Mouse (Mus musculus): Measurements from ENCODE around the gene Srgap1. TPM values are rescaled to one million over a fixed set of nuclear protein-coding genes. Genes with fewer than 3 reads are reported as not detected.

The Srgap1 gene
- total RNA-seq, 2 experiments from 2014 or later: 33.5 to 36.2 TPM

DNA sequence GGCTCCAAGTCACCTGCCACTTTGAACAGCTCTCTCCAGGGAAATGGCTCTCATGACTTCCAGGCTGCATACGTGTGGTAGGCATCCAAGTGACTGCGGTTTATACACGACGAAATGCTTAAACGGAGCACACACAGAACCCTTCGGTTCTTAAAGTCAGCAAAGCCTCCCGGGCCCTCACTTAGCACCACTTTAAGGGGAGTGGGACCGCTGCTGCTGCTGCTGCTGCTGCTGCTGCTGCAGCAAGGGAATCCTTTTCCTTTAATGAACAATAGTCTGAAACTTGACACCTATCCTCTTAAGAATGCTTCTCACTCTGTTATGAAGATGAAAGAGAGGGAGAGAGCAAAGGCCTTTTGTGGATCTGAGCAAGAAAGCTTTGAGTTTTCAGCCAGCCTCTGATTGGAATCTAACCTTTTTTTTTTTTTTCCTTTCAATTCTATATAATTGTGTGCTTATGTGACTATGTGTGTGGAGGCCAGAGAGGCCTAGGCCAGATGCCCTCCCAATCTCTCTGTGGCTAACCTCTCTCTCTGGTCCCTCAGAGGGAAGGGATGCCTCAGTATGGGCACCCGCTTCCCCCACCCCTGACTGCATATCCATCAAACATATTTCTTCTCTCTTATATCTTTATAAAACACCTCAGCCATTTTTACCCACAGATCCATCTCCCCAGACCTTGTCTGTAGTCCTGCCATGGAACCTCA, 161.4 kb downstream of the Srgap1 start:
- no peak for DNase-seq (ENCODE audit: low spot score in 2 of 2)

DNA sequence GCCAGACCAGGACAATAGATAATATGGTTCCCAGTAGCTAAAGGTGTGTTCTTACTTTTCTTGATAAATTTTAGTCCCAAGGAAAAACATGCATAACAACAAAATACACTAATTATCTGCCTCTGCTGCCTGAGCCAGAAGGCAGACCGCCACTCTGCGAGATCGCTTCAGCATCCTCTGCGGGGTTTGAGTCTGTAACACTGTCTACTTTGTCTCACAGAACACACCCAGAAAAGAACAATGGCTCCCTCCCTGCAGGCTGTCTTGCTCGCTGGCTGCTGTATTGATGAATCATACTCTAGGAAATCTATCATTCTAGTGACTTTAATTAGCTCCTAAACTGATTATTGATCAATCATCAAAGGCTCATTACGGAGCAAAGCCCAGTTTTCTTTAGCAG, 164.7 kb downstream of the Srgap1 start:
- DNase-seq (ENCODE audit: low spot score in 2 of 2): no peak

DNA sequence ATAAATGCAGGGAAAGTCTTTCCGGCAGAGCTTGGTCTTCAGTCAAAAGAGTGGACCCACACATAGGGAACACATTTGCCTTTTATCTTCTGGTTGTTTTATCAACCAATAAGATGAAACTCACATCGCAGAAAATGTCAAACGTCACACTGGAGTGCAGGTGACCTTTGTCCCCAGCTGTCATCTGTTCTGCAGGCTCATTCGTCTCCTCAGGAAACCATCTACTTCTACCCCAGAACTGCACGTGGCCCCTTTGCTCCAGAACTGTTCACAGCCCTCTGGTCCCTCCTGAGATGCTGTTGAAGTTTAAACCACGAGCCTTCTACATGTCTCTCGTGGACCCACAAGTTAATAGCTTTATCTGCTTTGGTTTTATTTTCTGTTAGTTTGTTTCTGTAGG, 168.3 kb downstream of the Srgap1 start:
- no peak for DNase-seq (ENCODE audit: low spot score in 2 of 2)

DNA sequence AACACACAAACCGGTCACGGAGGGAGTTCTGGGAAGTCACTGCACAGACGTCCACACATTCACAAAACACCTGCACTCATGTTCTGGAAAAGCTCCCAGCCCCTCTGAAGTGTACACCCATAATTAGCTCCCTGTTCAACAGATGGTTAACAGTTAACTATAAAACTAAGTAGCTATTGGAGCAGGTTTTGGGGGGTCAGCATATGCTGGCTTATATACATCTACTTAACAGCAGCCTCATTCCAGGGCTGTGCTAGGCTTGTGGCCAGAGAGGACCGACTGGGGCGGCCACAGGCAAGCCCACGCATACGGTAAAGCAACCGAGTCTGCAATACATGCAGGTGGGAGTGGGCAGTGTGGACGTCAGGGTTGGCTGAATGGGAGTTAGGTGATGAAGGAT, 169.2 kb downstream of the Srgap1 start:
- DNase-seq (ENCODE audit: low spot score in 2 of 2): no peak

DNA sequence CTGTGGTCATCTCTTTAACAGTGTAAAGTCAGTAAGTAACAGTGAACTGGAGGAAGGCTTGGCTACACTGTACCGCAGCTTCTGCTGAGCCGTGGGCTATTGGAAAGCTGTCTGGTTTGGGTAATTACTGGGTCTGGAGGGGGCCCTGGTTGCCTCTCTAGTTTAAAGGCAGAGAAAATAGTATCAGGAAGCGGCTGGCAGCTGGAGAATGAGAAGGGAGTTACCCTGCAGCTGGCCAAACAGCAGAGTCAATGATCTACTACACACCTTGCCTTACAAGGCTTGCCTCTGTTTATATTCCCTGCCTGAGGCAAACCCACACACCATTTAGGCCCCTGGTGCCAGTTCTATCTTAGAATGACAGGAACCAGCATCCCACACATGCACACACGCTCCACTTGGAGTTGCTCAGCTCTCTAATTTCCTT, 174.0 kb downstream of the Srgap1 start:
- DNase-seq (ENCODE audit: low spot score in 2 of 2): no peak

DNA sequence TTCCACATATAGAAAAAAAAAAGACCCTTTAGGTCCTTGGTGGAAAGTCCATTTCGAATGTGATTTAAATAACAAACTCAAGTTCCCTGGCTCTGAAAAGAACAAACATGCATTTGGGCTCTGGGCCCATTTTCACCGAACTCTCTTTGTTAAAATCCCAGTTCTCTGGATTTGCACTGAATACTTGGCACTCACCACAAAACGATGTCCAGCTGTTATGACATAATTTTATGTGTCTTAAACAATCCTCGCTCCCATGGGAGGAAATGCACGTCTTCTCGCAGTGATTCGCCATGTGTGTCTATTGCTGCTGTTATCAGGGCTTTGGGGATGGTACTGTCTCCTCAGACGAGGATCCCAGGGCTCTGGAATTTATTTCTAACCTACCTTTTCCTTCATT, 177.2 kb downstream of the Srgap1 start:
- no peak for DNase-seq (ENCODE audit: low spot score in 2 of 2)

DNA sequence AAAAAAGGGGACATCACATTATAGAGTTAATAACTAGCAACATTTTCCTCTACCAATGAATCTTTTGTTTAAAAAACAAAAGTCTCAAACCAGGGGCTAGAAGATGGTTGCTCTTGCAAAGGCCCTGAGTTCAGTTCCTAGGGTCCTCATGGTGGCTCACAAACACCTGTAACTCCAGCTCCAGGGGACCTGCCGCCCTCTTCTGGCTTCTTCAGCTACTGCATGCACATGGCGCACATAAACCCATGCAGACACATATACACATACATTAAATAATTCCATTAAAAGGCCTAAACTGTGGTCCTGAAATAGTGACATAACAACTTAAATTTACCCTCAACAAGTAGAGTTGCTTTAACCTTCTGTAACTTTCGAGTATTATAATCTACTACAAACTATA, 178.9 kb downstream of the Srgap1 start:
- DNase-seq (ENCODE audit: low spot score in 2 of 2): no peak

DNA sequence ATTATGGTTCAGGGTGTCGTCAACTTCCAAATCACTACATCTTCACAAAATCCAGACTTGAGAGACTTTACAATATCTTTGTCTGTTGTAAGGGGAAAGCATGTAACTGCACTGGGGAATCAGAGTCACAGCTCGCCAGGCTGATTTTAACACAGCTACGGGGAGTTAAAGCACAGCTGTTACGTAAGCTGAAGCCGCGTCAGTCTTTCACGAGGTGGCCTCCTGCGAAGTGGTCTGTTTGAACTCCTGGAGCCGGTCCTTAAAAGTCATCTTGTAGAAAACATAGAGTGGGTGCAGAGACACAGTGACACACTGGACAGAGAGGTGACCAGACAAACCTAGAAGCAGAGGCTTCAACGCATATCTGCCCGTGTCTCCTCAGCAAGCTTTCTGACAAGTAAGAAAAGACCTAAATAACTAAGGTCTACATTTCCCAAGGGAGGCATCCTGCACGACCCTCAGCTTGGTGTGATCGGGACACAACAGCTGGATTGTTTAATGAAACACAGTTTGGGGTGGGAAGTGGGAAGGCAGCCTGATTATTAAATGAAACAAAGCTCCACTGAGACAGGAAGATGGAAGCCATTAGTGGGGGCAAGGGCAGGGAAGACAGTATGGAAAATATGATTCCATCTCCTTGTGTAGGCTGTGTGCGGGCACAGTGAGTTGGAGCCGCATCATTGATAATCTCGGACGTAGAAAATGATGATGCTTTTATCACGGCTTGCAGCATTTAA, 181.4 kb downstream of the Srgap1 start:
- no peak for DNase-seq (ENCODE audit: low spot score in 2 of 2)

DNA sequence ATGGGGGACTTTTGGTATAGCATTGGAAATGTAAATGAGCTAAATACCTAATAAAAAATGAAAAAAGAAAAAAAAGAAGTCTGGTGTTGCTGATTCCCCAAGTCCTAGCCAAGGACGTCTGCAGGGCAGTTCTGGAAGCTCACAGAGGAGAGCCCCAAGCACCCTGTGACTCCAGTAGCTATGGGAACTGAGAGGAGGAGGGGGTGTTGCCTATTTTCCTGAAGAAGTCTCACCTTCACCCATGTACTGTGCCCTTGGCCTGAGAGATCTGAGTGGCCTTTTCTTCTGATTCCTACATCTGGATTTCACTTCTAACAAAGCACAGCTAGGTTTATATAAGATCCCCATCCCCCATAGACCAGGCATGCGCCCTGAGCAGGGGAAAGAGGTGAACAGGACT, 186.2 kb downstream of the Srgap1 start:
- DNase-seq (ENCODE audit: low spot score in 2 of 2): no peak

DNA sequence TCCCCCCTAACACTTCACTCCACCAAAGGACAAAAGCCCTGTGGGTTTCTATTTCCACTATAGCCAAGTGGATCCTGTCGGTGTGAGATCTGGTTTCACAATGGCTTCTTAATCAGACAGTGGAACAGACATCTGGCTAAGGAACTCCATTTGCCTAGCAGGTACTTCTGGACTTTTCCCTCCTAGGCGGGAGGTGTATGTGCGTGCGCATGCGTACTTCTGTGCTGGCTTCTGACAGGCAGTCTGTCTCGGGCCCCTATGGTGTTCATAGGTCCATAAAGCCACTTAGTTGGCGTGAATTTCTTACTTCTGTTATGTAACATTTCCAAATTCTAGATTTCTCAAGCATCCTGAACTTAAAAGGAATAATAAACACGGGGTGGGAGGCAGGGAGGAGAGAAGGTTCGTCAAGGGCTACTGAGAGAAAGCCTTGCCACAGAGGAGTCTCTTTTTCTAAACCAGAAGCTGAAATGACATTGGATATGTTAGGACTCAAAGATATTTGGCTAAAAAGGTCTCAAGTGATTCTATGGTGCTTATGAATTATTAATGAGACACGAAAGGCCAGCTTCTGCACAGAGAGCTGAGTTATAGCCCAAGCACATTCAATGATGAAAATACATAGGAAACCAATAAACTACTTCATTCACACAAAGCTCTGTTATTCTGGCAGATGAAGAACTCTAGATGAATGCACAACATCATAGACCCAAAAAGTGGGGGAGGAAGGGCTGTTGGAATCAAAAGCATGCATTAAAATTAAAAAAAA, 187.1 kb downstream of the Srgap1 start:
- no peak for DNase-seq (ENCODE audit: low spot score in 2 of 2)

DNA sequence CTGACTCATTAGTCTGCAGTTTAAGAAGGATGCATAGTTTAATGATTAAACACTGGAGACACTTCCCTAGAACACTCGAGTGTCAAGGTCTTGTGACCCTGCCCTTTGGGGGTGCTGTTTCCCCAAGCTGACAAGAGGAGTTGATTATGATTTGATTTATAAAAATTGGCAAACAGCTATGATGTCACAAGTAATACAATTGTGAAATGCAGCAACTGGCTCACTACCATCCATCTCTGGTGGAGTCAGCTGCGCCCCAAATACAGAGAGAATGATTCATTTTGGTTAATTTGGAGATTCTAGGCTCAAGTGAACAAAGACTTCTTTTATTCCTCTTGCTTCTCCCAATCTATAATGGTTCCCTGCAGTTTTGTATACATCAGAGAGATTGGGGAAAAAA, 188.2 kb downstream of the Srgap1 start:
- no peak for DNase-seq (ENCODE audit: low spot score in 2 of 2)

DNA sequence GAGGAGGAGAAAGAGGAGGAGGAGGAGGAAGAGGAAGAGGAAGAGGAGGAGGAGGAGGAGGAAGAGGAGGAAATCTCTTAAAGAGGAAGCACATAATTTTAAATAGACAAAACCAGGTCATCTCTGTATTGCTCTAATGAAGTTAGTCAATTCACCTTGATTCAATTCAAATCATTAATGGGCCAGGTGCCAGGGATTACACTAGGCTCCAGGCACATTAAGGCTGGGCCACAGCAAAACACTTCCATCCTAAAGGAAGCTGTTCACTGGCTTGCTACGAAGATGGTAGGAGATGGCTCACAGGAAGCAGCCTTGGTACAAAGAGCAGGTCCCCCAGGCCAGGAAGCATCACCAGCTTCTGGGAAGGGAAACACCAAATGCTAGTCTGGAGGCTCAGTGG, 189.0 kb downstream of the Srgap1 start:
- DNase-seq (ENCODE audit: low spot score in 2 of 2): no peak

DNA sequence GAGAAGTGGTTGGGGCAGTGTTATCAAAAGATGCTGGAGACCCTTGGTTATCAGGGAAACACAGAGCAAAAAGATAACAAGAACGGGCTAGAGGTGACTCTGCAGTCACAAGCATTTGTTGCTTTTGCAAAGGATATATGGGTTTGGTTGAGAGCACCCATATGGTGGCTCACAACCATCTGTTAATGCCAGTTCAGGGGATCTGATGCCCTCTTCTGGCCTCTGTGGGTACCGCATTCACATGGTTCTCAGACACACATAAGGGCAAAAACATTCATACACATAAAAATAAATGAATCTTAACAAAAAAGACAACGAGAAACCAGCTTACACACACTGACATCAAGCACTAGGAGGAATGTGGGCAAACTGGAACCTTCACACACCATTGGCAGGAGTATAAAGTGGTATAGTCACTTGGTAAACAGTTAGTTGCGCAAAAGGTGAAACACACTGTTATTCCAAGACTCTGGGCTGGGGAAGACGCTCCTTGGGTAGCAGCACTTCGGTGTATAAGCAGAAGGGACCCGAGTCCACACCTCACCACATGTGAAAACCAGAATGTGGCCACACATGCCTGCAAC, 191.2 kb downstream of the Srgap1 start:
- DNase-seq (ENCODE audit: low spot score in 2 of 2): no peak

DNA sequence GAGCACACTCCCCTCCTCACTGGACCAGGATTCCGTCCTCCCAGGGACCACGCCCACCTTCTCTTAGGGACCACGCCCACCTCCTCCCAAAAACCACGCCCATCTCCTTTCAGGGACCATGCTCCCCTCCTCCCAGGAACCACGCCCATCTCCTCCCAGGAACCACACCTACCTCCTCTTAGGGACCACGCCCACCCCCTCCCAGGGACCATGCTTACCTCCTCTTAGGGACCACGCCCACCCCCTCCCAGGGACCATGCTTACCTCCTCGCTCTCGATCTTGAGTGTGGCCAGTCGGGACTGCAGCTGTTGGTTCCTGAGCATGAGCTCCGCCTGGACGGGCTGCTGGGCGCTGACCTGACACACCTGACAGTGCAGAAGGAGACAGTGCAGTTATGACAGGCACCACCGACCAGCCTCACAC, 193.7 kb downstream of the Srgap1 start:
- DNase-seq (ENCODE audit: low spot score in 2 of 2): no peak

DNA sequence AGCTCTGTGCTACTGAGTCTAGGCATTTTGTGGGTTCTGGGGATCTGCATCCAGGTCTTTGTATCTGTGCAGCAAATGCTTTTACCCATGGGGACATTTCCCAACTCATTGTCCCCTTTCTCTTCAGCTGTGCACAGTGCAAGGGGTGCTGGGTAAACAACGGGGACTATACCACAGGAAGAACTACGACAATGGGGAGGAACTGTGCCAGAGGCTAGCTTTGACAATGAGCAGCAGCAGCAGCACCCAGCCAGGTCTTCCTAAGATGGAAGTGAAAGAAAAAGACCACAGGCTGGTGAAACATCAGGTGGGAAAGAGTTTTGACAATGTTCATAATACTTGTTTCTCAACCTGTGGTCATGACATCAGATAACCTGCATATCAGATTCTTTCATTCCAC, 197.6 kb downstream of the Srgap1 start:
- no peak for DNase-seq (ENCODE audit: low spot score in 2 of 2)

DNA sequence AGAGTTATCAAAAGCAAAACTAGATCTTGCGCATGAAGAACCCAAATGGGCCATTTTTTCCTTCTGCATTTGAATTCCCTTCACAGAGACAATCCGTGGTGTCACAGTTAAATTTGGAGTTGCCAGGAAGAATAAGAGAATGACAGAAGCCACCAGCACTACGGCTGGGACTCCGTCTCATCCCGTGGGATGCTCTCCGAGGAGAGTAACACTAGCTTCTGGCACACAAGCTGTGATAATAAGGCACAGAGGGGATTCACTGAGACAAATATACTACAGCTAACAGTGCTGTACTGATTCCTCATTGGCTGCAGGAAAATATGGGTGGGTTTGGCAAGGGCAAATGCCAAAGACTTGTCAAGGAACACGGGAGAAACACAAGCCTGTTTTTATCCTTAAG, 201.4 kb downstream of the Srgap1 start:
- DNase-seq (ENCODE audit: low spot score in 2 of 2): peak in 1 of 2 experiments; percentile 22

DNA sequence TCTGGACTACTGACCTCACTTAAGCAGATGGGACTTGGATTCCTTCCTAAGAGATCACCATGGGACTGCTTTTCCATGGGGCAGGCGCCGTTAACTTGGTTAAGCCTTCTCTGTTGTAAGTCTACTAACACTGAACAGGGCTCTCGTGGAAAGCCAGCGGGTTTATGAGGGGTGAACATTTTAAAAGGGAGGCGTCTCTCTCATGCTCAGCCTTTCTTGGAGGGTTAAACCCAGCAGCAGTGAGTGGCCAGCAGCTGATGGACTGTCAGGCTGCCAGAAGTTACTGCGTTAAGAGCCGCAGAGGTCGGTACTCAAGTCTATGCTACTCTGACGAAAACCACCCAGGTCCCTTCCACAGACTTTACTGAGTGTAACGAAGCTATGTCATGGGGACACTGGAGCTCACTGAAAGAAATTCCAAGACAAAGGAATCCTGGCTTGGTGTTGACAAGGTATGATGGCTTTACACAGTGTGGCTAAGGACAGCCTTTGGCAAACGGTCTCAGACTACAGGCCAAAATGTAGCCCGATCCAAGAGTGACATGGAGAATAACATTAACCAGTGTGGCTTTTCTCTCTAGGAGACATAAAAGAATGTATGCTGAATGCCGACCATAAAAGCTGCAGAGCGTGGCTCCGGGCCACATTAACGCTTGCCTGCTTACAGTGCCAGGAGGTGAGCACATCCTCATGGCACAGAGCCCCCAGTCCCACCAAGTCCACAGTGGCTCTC, 209.8 kb downstream of the Srgap1 start:
- DNase-seq (ENCODE audit: low spot score in 2 of 2): peak; percentile 22 to 32

DNA sequence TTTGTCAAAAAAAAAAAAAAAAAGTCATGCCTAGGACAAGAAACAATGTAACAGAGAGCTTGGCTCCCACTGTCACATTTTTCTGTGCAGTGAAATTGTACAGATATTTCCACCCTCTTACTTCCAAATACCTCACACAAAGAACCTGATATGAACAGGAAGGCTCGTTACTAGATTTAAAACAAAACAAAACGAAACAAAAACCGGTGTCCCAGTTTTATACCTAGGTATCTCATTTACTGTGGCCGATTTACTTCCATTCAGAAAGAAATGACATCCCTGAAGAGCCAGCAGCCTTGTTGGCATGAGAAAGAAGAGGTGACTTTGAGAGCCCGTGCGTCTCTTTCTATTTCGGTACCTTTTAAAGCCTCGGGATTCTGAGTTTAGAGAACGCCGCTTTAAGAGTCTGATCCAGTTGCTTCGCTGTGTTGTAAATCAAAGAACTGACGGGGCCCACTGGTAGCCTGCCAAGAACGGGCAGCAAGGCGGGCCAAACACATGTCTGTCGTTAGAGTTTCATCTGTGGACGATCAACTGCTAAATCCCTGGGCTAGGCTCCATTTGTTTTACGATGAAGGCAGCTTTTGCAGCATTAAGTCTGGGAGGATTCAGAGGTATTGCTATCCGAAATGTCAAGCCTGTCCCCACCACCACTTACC, 210.5 kb downstream of the Srgap1 start:
- DNase-seq (ENCODE audit: low spot score in 2 of 2): peak; percentile 67 to 76

DNA sequence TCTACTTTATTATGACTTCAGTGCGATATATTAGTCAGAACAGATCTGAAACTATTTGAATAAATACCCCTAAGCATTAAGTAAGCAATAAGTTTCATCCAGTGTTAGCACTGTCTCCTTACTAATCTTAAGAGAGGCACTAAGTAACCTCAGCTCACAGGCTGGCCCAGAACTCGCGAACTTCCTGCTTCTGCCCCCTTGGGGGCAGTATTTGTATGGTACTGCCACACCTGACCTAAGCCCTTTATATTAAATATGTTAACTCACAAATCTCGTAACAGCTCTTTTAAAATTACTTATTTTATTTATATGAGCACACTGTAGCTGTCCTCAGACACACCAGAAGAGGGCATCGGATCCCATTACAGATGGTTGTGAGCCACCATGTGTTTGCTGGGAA, 213.7 kb downstream of the Srgap1 start:
- DNase-seq (ENCODE audit: low spot score in 2 of 2): no peak
